Mouse (Mus musculus) hindbrain, embryonic 11.5 days (tissue): ENCODE results near the gene Slc2a6. TPM values are rescaled to one million over a fixed set of nuclear protein-coding genes. Genes with fewer than 3 reads are reported as not detected.
A peak's percentile ranks its signal among the peaks of the same experiment; 100 is the strongest.

Experiments used
- ATAC-seq: fragments of 200-750 bp; cut with Nextera tagmentation; 2 replicates; pipeline ENCODE4 v1.8.0; 2017; ENCODE audit warnings: mild to moderate bottlenecking, moderate TSS enrichment, moderate library complexity; ENCODE audit not compliant: low FRiP score
- DNase-seq: peaks from one replicate; pipeline ENCODE4 v3.0.0-alpha.2; 2015; ENCODE audit warnings: low spot score
- H3K27ac ChIP-seq: fragments of 300-500 bp; sonication (generic); 2 replicates; pipeline ENCODE4 v1.5.1; 2014; ENCODE audit warnings: mild to moderate bottlenecking, low read depth, low read length
- H3K27me3 ChIP-seq: fragments of 300-500 bp; sonication (generic); 2 replicates; pipeline ENCODE4 v1.6.1; 2014; ENCODE audit warnings: mild to moderate bottlenecking, low read length, moderate library complexity, mixed read lengths; ENCODE audit not compliant: control insufficient read depth, insufficient read depth
- H3K36me3 ChIP-seq: fragments of 300-500 bp; sonication (generic); 2 replicates; pipeline ENCODE4 v1.6.1; 2014; ENCODE audit warnings: mild to moderate bottlenecking, low read length, moderate library complexity, mixed read lengths; ENCODE audit not compliant: control insufficient read depth, insufficient read depth
- H3K4me1 ChIP-seq: fragments of 300-500 bp; sonication (generic); replicated peaks from 2 replicates; pipeline ENCODE4 v1.6.1; 2014; ENCODE audit warnings: low read length, mixed read lengths; ENCODE audit not compliant: control insufficient read depth, insufficient read depth
- H3K4me2 ChIP-seq: fragments of 300-500 bp; sonication (generic); replicated peaks from 2 replicates; pipeline ENCODE4 v1.6.1; 2014; ENCODE audit warnings: mild to moderate bottlenecking, low read depth, low read length
- H3K4me3 ChIP-seq: fragments of 300-500 bp; sonication (generic); 2 replicates; pipeline ENCODE4 v1.5.1; 2014; ENCODE audit warnings: low read depth, low read length
- H3K9ac ChIP-seq: fragments of 300-500 bp; sonication (generic); 2 replicates; pipeline ENCODE4 v1.6.1; 2014; ENCODE audit warnings: low read depth, low read length
- H3K9me3 ChIP-seq: fragments of 300-500 bp; sonication (generic); 2 replicates; pipeline ENCODE4 v1.6.1; 2016; ENCODE audit warnings: low read length; ENCODE audit not compliant: control insufficient read depth
- WGBS: fragments of 180-500 bp; shearing (Covaris S2); extraction: QIAGEN DNeasy Blood & Tissue Kit; methylation state at CpG from one replicate; pipeline ENCODE4 v1.1.7; 2014; 5-methylcytosine and 5-hydroxymethylcytosine counted together
- polyA plus RNA-seq: library from polyadenylated mRNA; unstranded; fragments of >200 nt; fragmentation: Nextera tagmentation; extraction: Ambion mirVana; gene quantifications from 2 replicates; pipeline ENCODE4 v1.2.1, GENCODE M21; 2014

Gene Slc2a6
- polyA plus RNA-seq, 1 experiment from 2014 or later = 2.3 TPM

GRCm38 (mm10) chr2:27043461-27043860 is 15.7 kb upstream of the Slc2a6 start:
- Histone ChIP-seq H3K36me3 (no peaks in the 10 kb centered on the region), H3K4me1 (no peaks in the 10 kb centered on the region), H3K9ac (no peak overlapping the region), H3K27me3 (no peaks in the 10 kb centered on the region), H3K4me3 (no peak overlapping the region), H3K27ac (no peak overlapping the region), H3K4me2 (no peak overlapping the region), H3K9me3 (no peaks in the 10 kb centered on the region)
- DNase-seq (peak; percentile 90), ATAC-seq (peak; percentile 78)
- WGBS = 40% methylated on average over 3 of the region's 3 CpGs

- Histone ChIP-seq H3K27ac (no peak overlapping the region), H3K4me2 (no peak overlapping the region), H3K27me3 (no peaks in the 10 kb centered on the region), H3K4me3 (no peak overlapping the region), H3K9me3 (no peaks in the 10 kb centered on the region), H3K36me3 (no peaks in the 10 kb centered on the region), H3K9ac (no peak overlapping the region), H3K4me1 (no peaks in the 10 kb centered on the region)
- ATAC-seq (no peak), DNase-seq (no peak)
- 68% methylated on average over 8 of the region's 8 CpGs for WGBS
Measured at GRCm38 (mm10) chr2:27042131-27042844, 14.5 kb upstream of the Slc2a6 start.

- Histone ChIP-seq H3K27me3 (no peaks in the 10 kb centered on the region), H3K27ac (no peak overlapping the region), H3K9me3 (no peaks in the 10 kb centered on the region), H3K4me2 (no peak overlapping the region), H3K4me3 (no peak overlapping the region), H3K9ac (no peak overlapping the region), H3K36me3 (no peaks in the 10 kb centered on the region), H3K4me1 (no peaks in the 10 kb centered on the region)
- 7% methylated on average over 1 of the region's 1 CpGs for WGBS
- DNase-seq (peak; percentile 45), ATAC-seq (no peak; the same call in 1 of the 2 replicates)
Measured at GRCm38 (mm10) chr2:27039286-27039685, 11.5 kb upstream of the Slc2a6 start.

- no peak overlapping the region for H3K9ac ChIP-seq
- no peaks in the 10 kb centered on the region for H3K27me3 ChIP-seq
- no peak overlapping the region for H3K4me2 ChIP-seq
- WGBS = 4% methylated on average over 3 of the region's 3 CpGs
- ATAC-seq (no peak), DNase-seq (peak; percentile 89)
- no peaks in the 10 kb centered on the region for H3K9me3 ChIP-seq
- H3K36me3 ChIP-seq = no peaks in the 10 kb centered on the region
- H3K27ac ChIP-seq = no peak overlapping the region
- no peaks in the 10 kb centered on the region for H3K4me1 ChIP-seq
- no peak overlapping the region for H3K4me3 ChIP-seq
Measured at GRCm38 (mm10) chr2:27038596-27038995, 10.8 kb upstream of the Slc2a6 start.

- Histone ChIP-seq H3K4me3 (no peak overlapping the region), H3K4me1 (no peaks in the 10 kb centered on the region), H3K27me3 (no peaks in the 10 kb centered on the region), H3K9ac (no peak overlapping the region), H3K36me3 (no peaks in the 10 kb centered on the region), H3K4me2 (no peak overlapping the region), H3K27ac (no peak overlapping the region), H3K9me3 (no peaks in the 10 kb centered on the region)
- DNase-seq (no peak), ATAC-seq (no peak)
- WGBS = 62% methylated on average over 4 of the region's 4 CpGs
Measured at GRCm38 (mm10) chr2:27037008-27037407, 9.2 kb upstream of the Slc2a6 start.

GRCm38 (mm10) chr2:27036003-27036402 is 8.2 kb upstream of the Slc2a6 start:
- Histone ChIP-seq H3K4me1 (no peaks in the 10 kb centered on the region), H3K27ac (no peak overlapping the region), H3K4me2 (no peak overlapping the region), H3K4me3 (no peak overlapping the region), H3K27me3 (no peaks in the 10 kb centered on the region), H3K9ac (no peak overlapping the region), H3K9me3 (no peaks in the 10 kb centered on the region), H3K36me3 (no peaks in the 10 kb centered on the region)
- 88% methylated on average over 3 of the region's 3 CpGs for WGBS
- DNase-seq = no peak
- no peak for ATAC-seq

GRCm38 (mm10) chr2:27032361-27032760 is 4.6 kb upstream of the Slc2a6 start:
- DNase-seq = no peak
- no peak overlapping the region for H3K9ac ChIP-seq
- no peak overlapping the region for H3K27ac ChIP-seq
- H3K9me3 ChIP-seq = no peaks in the 10 kb centered on the region
- WGBS = 79% methylated on average over 2 of the region's 2 CpGs
- no peak overlapping the region for H3K4me2 ChIP-seq
- no peak for ATAC-seq
- H3K27me3 ChIP-seq = no peaks in the 10 kb centered on the region
- no peak overlapping the region for H3K4me3 ChIP-seq
- H3K4me1 ChIP-seq = no peaks in the 10 kb centered on the region
- no peaks in the 10 kb centered on the region for H3K36me3 ChIP-seq

- Histone ChIP-seq H3K4me2 (peak overlapping the region; percentile 60; the same call in 1 of the 2 replicates), H3K27ac (no peak overlapping the region), H3K9ac (no peak overlapping the region), H3K36me3 (no peaks in the 10 kb centered on the region), H3K4me3 (no peak overlapping the region; the same call in 1 of the 2 replicates), H3K4me1 (no peaks in the 10 kb centered on the region), H3K27me3 (no peaks in the 10 kb centered on the region), H3K9me3 (no peaks in the 10 kb centered on the region)
- ATAC-seq = no peak
- 70% methylated on average over 4 of the region's 4 CpGs for WGBS
- DNase-seq = no peak
Measured at GRCm38 (mm10) chr2:27028437-27029015, 728 bp upstream of the Slc2a6 start.
